Mouse (Mus musculus): ENCODE measurements around the gene Vars. TPM values are rescaled to one million over a fixed set of nuclear protein-coding genes. Genes with fewer than 3 reads are reported as not detected.

The Vars gene
- polyA plus RNA-seq, 1 experiment: 127 TPM

Other genes with a start within 250 kb of the Vars start
- gene Cyp21a1, start 196.4 kb upstream of the Vars start, polyA plus RNA-seq (2012; rRNA removed): 0.28 and 0.29 TPM in 2 replicates
- gene Stk19, start 164.0 kb upstream of the Vars start, polyA plus RNA-seq (2012; rRNA removed): 37.7 and 59.7 TPM in 2 replicates
- gene Dxo, start 164.0 kb upstream of the Vars start, polyA plus RNA-seq (2012; rRNA removed): 62.6 and 64.9 TPM in 2 replicates
- 91.1 and 93.8 TPM in 2 replicates for gene Skiv2l, start 150.8 kb upstream of the Vars start, polyA plus RNA-seq (2012; rRNA removed)
- gene Nelfe, start 150.6 kb upstream of the Vars start, polyA plus RNA-seq (2012; rRNA removed): 53.8 and 77.2 TPM in 2 replicates
- gene Cfb, start 138.5 kb upstream of the Vars start, polyA plus RNA-seq (2012; rRNA removed): 70.2 and 140 TPM in 2 replicates
- 14.5 and 14.8 TPM in 2 replicates for gene Zbtb12, start 121.5 kb upstream of the Vars start, polyA plus RNA-seq (2012; rRNA removed)
- gene Gm20547, start 118.9 kb upstream of the Vars start, polyA plus RNA-seq (2012; rRNA removed): not detected in 2 replicates
- 54.9 and 69.0 TPM in 2 replicates for gene C2, start 102.7 kb upstream of the Vars start, polyA plus RNA-seq (2012; rRNA removed)
- gene Ehmt2, start 102.5 kb upstream of the Vars start, polyA plus RNA-seq (2012; rRNA removed): 230 TPM in 2 replicates
- gene Slc44a4, start 86.5 kb upstream of the Vars start, polyA plus RNA-seq (2012; rRNA removed): 48.4 and 50.0 TPM in 2 replicates
- gene Neu1, start 69.7 kb upstream of the Vars start, polyA plus RNA-seq (2012; rRNA removed): 113 and 155 TPM in 2 replicates
- gene Hspa1b, start 41.7 kb upstream of the Vars start, polyA plus RNA-seq (2012; rRNA removed): 58.3 and 104 TPM in 2 replicates
- gene Gm20481, start 31.1 kb upstream of the Vars start, polyA plus RNA-seq (2012; rRNA removed): 0.24 TPM in 1 of 2 replicates, not detected in the other
- gene Hspa1a, start 28.8 kb upstream of the Vars start, polyA plus RNA-seq (2012; rRNA removed): 37.0 and 50.4 TPM in 2 replicates
- gene Hspa1l, start 28.3 kb upstream of the Vars start, polyA plus RNA-seq (2012; rRNA removed): 2.4 and 4.4 TPM in 2 replicates
- 36.8 and 54.6 TPM in 2 replicates for gene Lsm2, start 19.1 kb upstream of the Vars start, polyA plus RNA-seq (2012; rRNA removed)
- 1.2 and 1.3 TPM in 2 replicates for gene Vwa7, start 15.6 kb downstream of the Vars start, polyA plus RNA-seq (2012; rRNA removed)
- gene Sapcd1, start 27.0 kb downstream of the Vars start, polyA plus RNA-seq (2012; rRNA removed): 3.0 and 3.4 TPM in 2 replicates
- 4.7 and 5.2 TPM in 2 replicates for gene Msh5, start 45.8 kb downstream of the Vars start, polyA plus RNA-seq (2012; rRNA removed)
- 129 and 133 TPM in 2 replicates for gene Clic1, start 49.0 kb downstream of the Vars start, polyA plus RNA-seq (2012; rRNA removed)
- 54.7 and 62.7 TPM in 2 replicates for gene Ddah2, start 58.0 kb downstream of the Vars start, polyA plus RNA-seq (2012; rRNA removed)
- gene Ly6g6c, start 64.4 kb downstream of the Vars start, polyA plus RNA-seq (2012; rRNA removed): 0.61 and 0.66 TPM in 2 replicates
- gene Mpig6b, start 65.2 kb downstream of the Vars start, polyA plus RNA-seq (2012; rRNA removed): 1.5 and 3.3 TPM in 2 replicates
- gene Ly6g6e, start 75.9 kb downstream of the Vars start, polyA plus RNA-seq (2012; rRNA removed): 19.1 and 23.4 TPM in 2 replicates
- gene Ly6g6d, start 77.1 kb downstream of the Vars start, polyA plus RNA-seq (2012; rRNA removed): 15.7 and 17.2 TPM in 2 replicates
- 0.09 TPM in 1 of 2 replicates, not detected in the other for gene Ly6g6f, start 84.6 kb downstream of the Vars start, polyA plus RNA-seq (2012; rRNA removed)
- 211 and 233 TPM in 2 replicates for gene Abhd16a, start 88.3 kb downstream of the Vars start, polyA plus RNA-seq (2012; rRNA removed)
- 2,220 and 3,034 TPM in 2 replicates for gene Ly6g5c, start 107.3 kb downstream of the Vars start, polyA plus RNA-seq (2012; rRNA removed)
- gene Ly6g5b, start 114.4 kb downstream of the Vars start, polyA plus RNA-seq (2012; rRNA removed): 1,986 and 2,407 TPM in 2 replicates
- 9.4 and 10.1 TPM in 2 replicates for gene Gpank1, start 120.5 kb downstream of the Vars start, polyA plus RNA-seq (2012; rRNA removed)
- gene Csnk2b, start 121.1 kb downstream of the Vars start, polyA plus RNA-seq (2012; rRNA removed): 397 and 504 TPM in 2 replicates
- gene D17H6S53E, start 125.4 kb downstream of the Vars start, polyA plus RNA-seq (2012; rRNA removed): 6.4 and 7.7 TPM in 2 replicates
- 0.11 and 0.49 TPM in 2 replicates for gene Apom, start 131.1 kb downstream of the Vars start, polyA plus RNA-seq (2012; rRNA removed)
- 170 and 187 TPM in 2 replicates for gene Bag6, start 134.2 kb downstream of the Vars start, polyA plus RNA-seq (2012; rRNA removed)
- gene Prrc2a, start 163.9 kb downstream of the Vars start, polyA plus RNA-seq (2012; rRNA removed): 218 and 257 TPM in 2 replicates
- 2.5 and 3.4 TPM in 2 replicates for gene Aif1, start 175.1 kb downstream of the Vars start, polyA plus RNA-seq (2012; rRNA removed)
- 15.3 and 20.2 TPM in 2 replicates for gene Lst1, start 187.5 kb downstream of the Vars start, polyA plus RNA-seq (2012; rRNA removed)
- gene Ltb, start 193.5 kb downstream of the Vars start, polyA plus RNA-seq (2012; rRNA removed): 2.7 and 3.2 TPM in 2 replicates
- gene Tnf, start 201.0 kb downstream of the Vars start, polyA plus RNA-seq (2012; rRNA removed): 0.82 and 1.3 TPM in 2 replicates
- 0.28 TPM in 2 replicates for gene Lta, start 204.4 kb downstream of the Vars start, polyA plus RNA-seq (2012; rRNA removed)
- 1.2 and 3.1 TPM in 2 replicates for gene Gm16181, start 219.8 kb downstream of the Vars start, polyA plus RNA-seq (2012; rRNA removed)
- 20.9 and 22.5 TPM in 2 replicates for gene Atp6v1g2, start 232.7 kb downstream of the Vars start, polyA plus RNA-seq (2012; rRNA removed)
- gene Nfkbil1, start 234.8 kb downstream of the Vars start, polyA plus RNA-seq (2012; rRNA removed): 15.7 and 19.9 TPM in 2 replicates
- 310 and 321 TPM in 2 replicates for gene Ddx39b, start 240.8 kb downstream of the Vars start, polyA plus RNA-seq (2012; rRNA removed)